Comparison of ENCODE assay signal across 16 mouse cellular contexts in genomic region chr17:49743580-49744463, GRCm38 (mm10).
A peak's percentile ranks its signal among the peaks of the same experiment; 100 is the strongest.
DNase-seq lines count a peak whose midpoint lies in the region; ATAC-seq and TF ChIP-seq lines count a peak whose summit lies in the region.
"Had no signal": no experiment of that assay in that cellular context is flagged by ENCODE, and none has a peak within 500 bp of the region (broad histone marks: within the 10 kb centered on the region; RNA-seq: fewer than 3 reads in every experiment).

No protein-coding gene starts in this region.

- H3K27me3 ChIP-seq in forebrain, embryonic 10.5 days (ENCODE audit: poor library complexity, severe bottlenecking): no peaks in the 10 kb centered on the region
- no peaks in the 10 kb centered on the region for H3K27me3 ChIP-seq in forebrain, embryonic 14.5 days (replicated peaks; ENCODE audit: control insufficient read depth, insufficient read depth, low read length)
- H3K27me3 ChIP-seq in embryonic facial prominence, embryonic 11.5 days (ENCODE audit: control insufficient read depth, insufficient read depth, low read length): no peaks in the 10 kb centered on the region
- no peaks in the 10 kb centered on the region for H3K27me3 ChIP-seq in limb, embryonic 14.5 days (ENCODE audit: control insufficient read depth, insufficient read depth, low read length)
- H3K27me3 ChIP-seq in neural tube, embryonic 14.5 days (ENCODE audit: control insufficient read depth, insufficient read depth, low read length): no peaks in the 10 kb centered on the region
- H3K27me3 ChIP-seq: heart, embryonic 12.5 days; stomach, embryonic 15.5 days had no signal

- H3K27ac ChIP-seq in forebrain, embryonic 10.5 days: peak overlapping the region; percentile 8; the same call in 1 of the 2 replicates
- no peak overlapping the region for H3K27ac ChIP-seq in forebrain, embryonic 14.5 days (ENCODE audit: low read depth, low read length)
- no peak overlapping the region for H3K27ac ChIP-seq in embryonic facial prominence, embryonic 11.5 days (replicated peaks; ENCODE audit: low read depth, low read length)
- no peak overlapping the region for H3K27ac ChIP-seq in limb, embryonic 14.5 days (replicated peaks; ENCODE audit: low read depth, low read length)
- no peak overlapping the region for H3K27ac ChIP-seq in neural tube, embryonic 14.5 days (ENCODE audit: low read depth, low read length)
- H3K27ac ChIP-seq: stomach, embryonic 15.5 days had no signal

- H3K4me1 ChIP-seq in forebrain, embryonic 10.5 days: peaks cover 10% of the 10 kb centered on the region
- no peaks in the 10 kb centered on the region for H3K4me1 ChIP-seq in forebrain, embryonic 14.5 days (ENCODE audit: control insufficient read depth, insufficient read depth, low read length)
- H3K4me1 ChIP-seq in embryonic facial prominence, embryonic 11.5 days (ENCODE audit: control insufficient read depth, insufficient read depth, low read length): no peaks in the 10 kb centered on the region
- H3K4me1 ChIP-seq in limb, embryonic 14.5 days (ENCODE audit: control insufficient read depth, insufficient read depth, low read length): peaks cover 5% of the 10 kb centered on the region; the same call in 1 of the 2 replicates
- no peaks in the 10 kb centered on the region for H3K4me1 ChIP-seq in neural tube, embryonic 14.5 days (ENCODE audit: control insufficient read depth, insufficient read depth, low read length)
- H3K4me1 ChIP-seq: heart, embryonic 12.5 days; stomach, embryonic 15.5 days had no signal

- peaks cover 4% of the 10 kb centered on the region; the same call in 1 of the 2 replicates for H3K9me3 ChIP-seq in forebrain, embryonic 10.5 days
- H3K9me3 ChIP-seq in forebrain, embryonic 14.5 days (replicated peaks; ENCODE audit: control insufficient read depth, low read length): no peaks in the 10 kb centered on the region
- H3K9me3 ChIP-seq in embryonic facial prominence, embryonic 11.5 days (replicated peaks; ENCODE audit: control insufficient read depth, low read length): no peaks in the 10 kb centered on the region
- H3K9me3 ChIP-seq in limb, embryonic 14.5 days (ENCODE audit: control insufficient read depth, low read length): no peaks in the 10 kb centered on the region; the same call in 1 of the 2 replicates
- H3K9me3 ChIP-seq in neural tube, embryonic 14.5 days (ENCODE audit: control insufficient read depth, low read length): no peaks in the 10 kb centered on the region
- H3K9me3 ChIP-seq: stomach, embryonic 15.5 days had no signal

- no peak for TF ChIP-seq POLR2A in limb, embryonic 14.5 days (IDR thresholded peaks at IDR 0.05; ENCODE audit: borderline replicate concordance, extremely low read depth, insufficient read depth, insufficient read length)

- H3K4me3 ChIP-seq in forebrain, embryonic 10.5 days: no peak overlapping the region
- H3K4me3 ChIP-seq in forebrain, embryonic 14.5 days (ENCODE audit: low read depth, low read length): no peak overlapping the region
- no peak overlapping the region for H3K4me3 ChIP-seq in embryonic facial prominence, embryonic 11.5 days (ENCODE audit: low read depth, low read length)
- no peak overlapping the region for H3K4me3 ChIP-seq in limb, embryonic 14.5 days (replicated peaks; ENCODE audit: low read length)
- H3K4me3 ChIP-seq in neural tube, embryonic 14.5 days (ENCODE audit: low read depth, low read length): no peak overlapping the region
- H3K4me3 ChIP-seq: erythroblast, embryonic 14.5 days; heart, embryonic 12.5 days; stomach, embryonic 15.5 days had no signal

- ATAC-seq in forebrain, embryonic 14.5 days: no peak
- no peak for ATAC-seq in embryonic facial prominence, embryonic 11.5 days (replicated peaks; ENCODE audit: insufficient number of reproducible peaks, low FRiP score, low TSS enrichment, low read depth)
- no peak for ATAC-seq in limb, embryonic 14.5 days (ENCODE audit: low FRiP score, low read depth)
- peak; percentile 44; the same call in 1 of the 2 replicates for ATAC-seq in neural tube, embryonic 14.5 days (ENCODE audit: low read depth)
- no peak for ATAC-seq in frontal cortex, adult (ENCODE audit: low TSS enrichment)

- H3K4me2 ChIP-seq in forebrain, embryonic 14.5 days (ENCODE audit: low read length): no peak overlapping the region
- H3K4me2 ChIP-seq in embryonic facial prominence, embryonic 11.5 days (ENCODE audit: low read depth, low read length): no peak overlapping the region
- no peak overlapping the region for H3K4me2 ChIP-seq in limb, embryonic 14.5 days (replicated peaks; ENCODE audit: low read depth, low read length, severe bottlenecking)
- H3K4me2 ChIP-seq in neural tube, embryonic 14.5 days (ENCODE audit: low read depth, low read length): no peak overlapping the region
- H3K4me2 ChIP-seq: heart, embryonic 12.5 days; stomach, embryonic 15.5 days had no signal

- no peak for DNase-seq in forebrain, embryonic 10.5 days (ENCODE audit: extremely low spot score, low spot score)
- DNase-seq in forebrain, embryonic 14.5 days (ENCODE audit: low spot score): no peak
- DNase-seq in embryonic facial prominence, embryonic 11.5 days (ENCODE audit: low spot score): peak; percentile 59
- peak; percentile 43 for DNase-seq in limb, embryonic 14.5 days (ENCODE audit: low spot score)
- DNase-seq in kidney, postnatal 4 days: no peak
- DNase-seq in heart, adult 8-10 months (ENCODE audit: low spot score): no peak
- DNase-seq: adrenal gland, adult 8-10 months; cerebellum, postnatal 25 days; gastrocnemius, postnatal 25 days; kidney, adult 9 months; thymus, postnatal 25 days had no signal

- WGBS in forebrain, embryonic 10.5 days: 61% methylated on average over 14 of the region's 14 CpGs
- 47% methylated on average over 14 of the region's 14 CpGs for whole genome bisulfite sequencing in forebrain, embryonic 14.5 days
- 42% methylated on average over 14 of the region's 14 CpGs for WGBS in embryonic facial prominence, embryonic 11.5 days
- 41% methylated on average over 14 of the region's 14 CpGs for WGBS in limb, embryonic 14.5 days
- 55% methylated on average over 14 of the region's 14 CpGs for WGBS in neural tube, embryonic 14.5 days

- no peaks in the 10 kb centered on the region for H3K36me3 ChIP-seq in forebrain, embryonic 10.5 days (replicated peaks)
- no peaks in the 10 kb centered on the region for H3K36me3 ChIP-seq in forebrain, embryonic 14.5 days (ENCODE audit: control insufficient read depth, insufficient read depth, low read length)
- H3K36me3 ChIP-seq in embryonic facial prominence, embryonic 11.5 days (replicated peaks; ENCODE audit: control insufficient read depth, insufficient read depth, low read depth, low read length): no peaks in the 10 kb centered on the region
- no peaks in the 10 kb centered on the region for H3K36me3 ChIP-seq in limb, embryonic 14.5 days (ENCODE audit: control insufficient read depth, insufficient read depth, low read length)
- no peaks in the 10 kb centered on the region for H3K36me3 ChIP-seq in neural tube, embryonic 14.5 days (ENCODE audit: control insufficient read depth, insufficient read depth, low read length)
- H3K36me3 ChIP-seq: heart, embryonic 12.5 days; stomach, embryonic 15.5 days had no signal

- no peak overlapping the region for H3K9ac ChIP-seq in forebrain, embryonic 14.5 days (ENCODE audit: low read length)
- no peak overlapping the region for H3K9ac ChIP-seq in embryonic facial prominence, embryonic 11.5 days (replicated peaks; ENCODE audit: low read length)
- H3K9ac ChIP-seq in limb, embryonic 14.5 days (ENCODE audit: low read depth, low read length, severe bottlenecking): no peak overlapping the region
- H3K9ac ChIP-seq in neural tube, embryonic 14.5 days (replicated peaks; ENCODE audit: low read depth, low read length): no peak overlapping the region
- H3K9ac ChIP-seq: heart, embryonic 12.5 days; stomach, embryonic 15.5 days had no signal

Comparison
In these comparisons a context has a peak if more than half of its experiments do, and no peak if none do; other contexts are left out.
1. DNase-seq: peak in embryonic facial prominence, embryonic 11.5 days (single experiment) and limb, embryonic 14.5 days (single experiment); none in forebrain, embryonic 10.5 days (single experiment), forebrain, embryonic 14.5 days (single experiment), kidney, postnatal 4 days (0 of 2) and heart, adult 8-10 months (single experiment).